Mouse (Mus musculus) midbrain, postnatal 0 days (tissue): ENCODE results near the gene Zfp536. TPM values are rescaled to one million over a fixed set of nuclear protein-coding genes. Genes with fewer than 3 reads are reported as not detected.

Experiments
- ATAC-seq: fragments of 200-750 bp; cut with Nextera tagmentation; 2 replicates; pipeline ENCODE4 v1.8.0; 2017; ENCODE audit warnings: moderate number of reproducible peaks, mild to moderate bottlenecking, moderate TSS enrichment, moderate library complexity; ENCODE audit not compliant: low FRiP score
- DNase-seq: peaks from one replicate; pipeline ENCODE4 v3.0.0-alpha.2; 2015; ENCODE audit warnings: low spot score
- H3K27ac ChIP-seq: fragments of 300-500 bp; sonication (generic); 2 replicates; pipeline ENCODE4 v1.5.1; 2014; ENCODE audit warnings: low read depth, mild to moderate bottlenecking, low read length, mixed read lengths
- H3K27me3 ChIP-seq: fragments of 300-500 bp; sonication (generic); 2 replicates; pipeline ENCODE4 v1.6.1; 2014; ENCODE audit warnings: low read length, control low read depth, mixed read lengths; ENCODE audit not compliant: insufficient read depth
- H3K36me3 ChIP-seq: fragments of 300-500 bp; sonication (generic); 2 replicates; pipeline ENCODE4 v1.6.1; 2014; ENCODE audit warnings: low read length, control low read depth, mixed read lengths; ENCODE audit not compliant: insufficient read depth
- H3K4me1 ChIP-seq: fragments of 300-500 bp; sonication (generic); 2 replicates; pipeline ENCODE4 v1.6.1; 2014; ENCODE audit warnings: mild to moderate bottlenecking, control low read depth, antibody characterized with exemption, low read length, mixed read lengths; ENCODE audit not compliant: insufficient read depth
- H3K4me2 ChIP-seq: fragments of 300-500 bp; sonication (generic); 2 replicates; pipeline ENCODE4 v1.6.1; 2014; ENCODE audit warnings: low read depth, mild to moderate bottlenecking, low read length, mixed read lengths; ENCODE audit not compliant: poor library complexity, severe bottlenecking
- H3K4me3 ChIP-seq: fragments of 300-500 bp; sonication (generic); 2 replicates; pipeline ENCODE4 v1.5.1; 2014; ENCODE audit warnings: low read depth, mild to moderate bottlenecking, low read length, moderate library complexity
- H3K9ac ChIP-seq: fragments of 300-500 bp; sonication (generic); replicated peaks from 2 replicates; pipeline ENCODE4 v1.6.1; 2014; ENCODE audit warnings: mild to moderate bottlenecking, low read length, moderate library complexity, mixed read lengths; ENCODE audit not compliant: poor library complexity, severe bottlenecking
- H3K9me3 ChIP-seq: fragments of 300-500 bp; sonication (generic); 2 replicates; pipeline ENCODE4 v1.6.1; 2016; ENCODE audit warnings: low read length, control low read depth
- CTCF ChIP-seq: IDR thresholded peaks from 2 replicates; pipeline ENCODE4 v1.5.1; 2016; ENCODE audit warnings: antibody characterized with exemption, mild to moderate bottlenecking
- WGBS: fragments of 180-500 bp; shearing (Covaris S2); extraction: QIAGEN DNeasy Blood & Tissue Kit; methylation state at CpG from one replicate; pipeline ENCODE4 v1.1.7; 2014; 5-methylcytosine and 5-hydroxymethylcytosine counted together
- polyA plus RNA-seq: library from polyadenylated mRNA; unstranded; fragments of >200 nt; fragmentation: Nextera tagmentation; extraction: Ambion mirVana; gene quantifications from 2 replicates; pipeline ENCODE4 v1.2.1, GENCODE M21; 2015
- total RNA-seq: library from RNA; depleted of rRNA; stranded (reverse); fragments of >200 nt; gene quantifications from 2 replicates; pipeline ENCODE4 v1.2.3, GENCODE M21; 2014

Zfp536 gene
- total and polyA plus RNA-seq, 2 experiments from 2014 or later: 16.4 to 48.2 TPM

GRCm38 (mm10) chr7:37681335-37681734, 92.1 kb downstream of the Zfp536 start:
- no peak for TF ChIP-seq CTCF
- 60% methylated on average over 3 of the region's 3 CpGs for WGBS

GRCm38 (mm10) chr7:37663676-37664365, 109.6 kb downstream of the Zfp536 start:
- Histone ChIP-seq H3K9ac (no peak overlapping the region), H3K27me3 (no peaks in the 10 kb centered on the region), H3K36me3 (no peaks in the 10 kb centered on the region), H3K4me3 (no peak overlapping the region), H3K4me1 (peaks cover 3% of the 10 kb centered on the region; the same call in 1 of the 2 replicates), H3K9me3 (no peaks in the 10 kb centered on the region), H3K27ac (no peak overlapping the region), H3K4me2 (no peak overlapping the region)
- DNase-seq (no peak), ATAC-seq (no peak)
- 93% methylated on average over 7 of the region's 7 CpGs for WGBS
- TF ChIP-seq CTCF: no peak

More at GRCm38 (mm10) chr7:37681335-37681734, 92.1 kb downstream of the Zfp536 start:
- DNase-seq: no peak
- Histone ChIP-seq H3K4me2 (no peak overlapping the region), H3K36me3 (no peaks in the 10 kb centered on the region), H3K27me3 (no peaks in the 10 kb centered on the region), H3K9me3 (no peaks in the 10 kb centered on the region), H3K4me3 (no peak overlapping the region), H3K4me1 (no peaks in the 10 kb centered on the region), H3K9ac (no peak overlapping the region), H3K27ac (no peak overlapping the region)
- no peak for ATAC-seq

DNA sequence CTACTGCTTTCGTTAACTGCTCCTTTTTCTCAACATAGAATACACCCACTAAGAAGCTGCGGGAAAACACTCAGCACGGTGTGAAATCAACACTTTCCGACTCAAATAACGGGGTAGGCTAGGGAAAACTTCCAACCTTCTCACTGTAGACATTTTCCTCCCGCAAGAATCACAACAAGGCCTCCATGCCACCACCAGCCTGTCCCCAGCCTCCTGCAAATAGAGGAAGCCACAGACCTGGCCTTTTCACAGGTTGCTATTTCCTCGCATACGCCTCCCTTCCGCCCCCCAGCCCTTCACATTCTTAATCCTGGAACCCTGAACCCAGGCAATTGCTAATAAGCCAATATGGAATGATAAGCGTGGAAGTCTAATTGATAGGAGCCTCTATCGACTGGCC, 124.8 kb downstream of the Zfp536 start:
- no peak for DNase-seq
- no peak for TF ChIP-seq CTCF
- Histone ChIP-seq H3K4me3 (no peak overlapping the region), H3K4me2 (no peak overlapping the region), H3K9ac (no peak overlapping the region), H3K4me1 (peaks cover 13% of the 10 kb centered on the region), H3K9me3 (no peaks in the 10 kb centered on the region), H3K36me3 (no peaks in the 10 kb centered on the region), H3K27ac (no peak overlapping the region), H3K27me3 (no peaks in the 10 kb centered on the region)
- no peak for ATAC-seq
- WGBS: 87% methylated on average over 11 of the region's 11 CpGs

DNA sequence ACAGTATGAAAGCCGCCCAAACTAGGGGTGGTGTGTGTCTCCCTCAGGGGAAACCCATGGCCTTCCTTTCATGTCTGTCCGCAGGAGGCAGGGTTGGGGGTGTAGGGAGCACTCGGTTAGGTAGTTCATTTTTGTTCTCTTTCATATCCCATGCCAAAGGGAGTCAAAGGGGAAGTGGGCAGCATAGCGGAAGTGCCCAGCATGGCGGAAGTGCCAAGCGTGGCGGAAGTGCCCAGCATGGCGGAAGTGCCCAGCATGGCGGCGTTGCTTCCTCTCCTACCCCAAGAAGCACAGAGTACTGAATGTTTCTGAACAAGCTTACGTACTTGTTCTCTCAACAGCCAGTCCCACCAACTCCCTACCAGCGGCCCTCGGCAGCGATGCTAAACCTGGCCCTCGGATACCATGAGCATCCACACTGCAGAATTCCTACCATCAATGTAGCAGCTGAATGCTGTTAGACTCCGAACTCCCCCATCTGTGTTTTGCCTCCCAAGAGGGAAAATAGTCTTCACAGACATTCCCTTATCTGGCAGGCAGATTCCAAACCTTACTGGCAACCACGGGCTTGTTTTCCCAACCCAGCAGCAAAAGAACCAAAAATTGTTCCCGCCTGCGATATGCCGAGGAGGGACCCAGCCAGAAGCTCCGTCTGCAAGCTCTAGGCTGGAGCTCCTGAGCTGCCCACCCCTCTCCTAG, 125.4 kb downstream of the Zfp536 start:
- no peak overlapping the region for H3K9ac ChIP-seq
- H3K4me3 ChIP-seq: no peak overlapping the region
- DNase-seq (no peak), ATAC-seq (no peak)
- WGBS: 94% methylated on average over 21 of the region's 21 CpGs
- H3K9me3 ChIP-seq: no peaks in the 10 kb centered on the region
- H3K36me3 ChIP-seq: no peaks in the 10 kb centered on the region
- no peak for TF ChIP-seq CTCF
- no peaks in the 10 kb centered on the region for H3K27me3 ChIP-seq
- no peak overlapping the region for H3K4me2 ChIP-seq
- peaks cover 13% of the 10 kb centered on the region for H3K4me1 ChIP-seq
- H3K27ac ChIP-seq: no peak overlapping the region

GRCm38 (mm10) chr7:37639740-37640397, 133.6 kb downstream of the Zfp536 start:
- no peaks in the 10 kb centered on the region for H3K27me3 ChIP-seq
- 18% methylated on average over 12 of the region's 12 CpGs for WGBS
- no peaks in the 10 kb centered on the region for H3K9me3 ChIP-seq
- no peak overlapping the region for H3K9ac ChIP-seq
- H3K36me3 ChIP-seq: no peaks in the 10 kb centered on the region
- no peak for TF ChIP-seq CTCF
- no peak overlapping the region for H3K4me2 ChIP-seq
- H3K4me3 ChIP-seq: no peak overlapping the region
- ATAC-seq (no peak), DNase-seq (no peak)
- no peaks in the 10 kb centered on the region for H3K4me1 ChIP-seq
- 0 out of 2 replicates have a peak overlapping the region, but pooled peaks have one; percentile 19 for H3K27ac ChIP-seq

DNA sequence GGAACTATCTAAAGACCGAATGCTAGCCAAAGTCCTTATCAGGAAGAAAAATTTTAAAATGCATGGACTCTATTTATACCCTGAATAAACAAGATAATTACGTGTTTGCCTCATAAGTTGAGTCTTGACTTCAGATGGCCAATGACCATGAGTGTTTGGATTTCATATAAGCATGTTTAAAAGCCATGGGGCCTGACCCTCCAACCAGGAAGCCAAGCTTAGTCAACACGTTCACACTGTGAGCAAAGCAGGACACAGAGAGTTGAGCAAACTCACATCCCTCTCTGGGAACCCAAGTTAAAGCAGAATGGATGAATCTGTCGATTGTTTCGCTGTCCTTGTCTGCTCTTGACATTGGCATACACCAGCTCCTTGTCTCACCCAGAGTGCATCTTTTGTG, 138.6 kb downstream of the Zfp536 start:
- Histone ChIP-seq H3K36me3 (no peaks in the 10 kb centered on the region), H3K4me3 (no peak overlapping the region), H3K9ac (no peak overlapping the region), H3K9me3 (no peaks in the 10 kb centered on the region), H3K27me3 (no peaks in the 10 kb centered on the region), H3K4me2 (no peak overlapping the region), H3K27ac (no peak overlapping the region), H3K4me1 (no peaks in the 10 kb centered on the region)
- DNase-seq: no peak
- 80% methylated on average over 5 of the region's 5 CpGs for WGBS
- no peak for ATAC-seq
- TF ChIP-seq CTCF: no peak
